Mouse (Mus musculus) cerebellum, postnatal 14 days (tissue): ENCODE measurements around the gene Mtf1.

Experiments
- DNase-seq, 2 experiments: peaks; one replicate each; pipeline ENCODE4 v3.0.0; 2021; ENCODE audit warnings: mixed read lengths in 2 of 2

The Mtf1 gene

GRCm38 (mm10) chr4:124802309-124803260 lies 681 bp downstream of the Mtf1 start:
- peak; percentile 93 to 96 for DNase-seq

GRCm38 (mm10) chr4:124803406-124803805 lies 1.5 kb downstream of the Mtf1 start:
- no peak for DNase-seq

- no peak for DNase-seq
Measured at GRCm38 (mm10) chr4:124808511-124808910, 6.6 kb downstream of the Mtf1 start.

GRCm38 (mm10) chr4:124809136-124809883 lies 7.4 kb downstream of the Mtf1 start:
- no peak for DNase-seq

GRCm38 (mm10) chr4:124810056-124810455 lies 8.2 kb downstream of the Mtf1 start:
- DNase-seq, result no peak

- DNase-seq, result peak; percentile 36 to 41
Measured at GRCm38 (mm10) chr4:124811347-124811975, 9.6 kb downstream of the Mtf1 start.

GRCm38 (mm10) chr4:124815901-124816300 lies 14.0 kb downstream of the Mtf1 start:
- DNase-seq, result peak; percentile 72 to 82

GRCm38 (mm10) chr4:124817803-124818202 lies 15.9 kb downstream of the Mtf1 start:
- DNase-seq, result no peak

- DNase-seq, result no peak
Measured at GRCm38 (mm10) chr4:124818832-124819231, 16.9 kb downstream of the Mtf1 start.

- no peak for DNase-seq
Measured at GRCm38 (mm10) chr4:124824967-124825366, 23.1 kb downstream of the Mtf1 start.

GRCm38 (mm10) chr4:124825371-124825965 lies 23.6 kb downstream of the Mtf1 start:
- DNase-seq, result no peak

GRCm38 (mm10) chr4:124829671-124830070 lies 27.8 kb downstream of the Mtf1 start:
- DNase-seq, result no peak

GRCm38 (mm10) chr4:124832796-124833195 lies 30.9 kb downstream of the Mtf1 start:
- no peak for DNase-seq

GRCm38 (mm10) chr4:124838035-124838700 lies 36.3 kb downstream of the Mtf1 start:
- peak; percentile 80 to 82 for DNase-seq

- DNase-seq, result peak in 1 of 2 experiments; percentile 38
Measured at GRCm38 (mm10) chr4:124840998-124841397, 39.1 kb downstream of the Mtf1 start.

- DNase-seq, result peak; percentile 56 to 75
Measured at GRCm38 (mm10) chr4:124843493-124843892, 41.6 kb downstream of the Mtf1 start.

GRCm38 (mm10) chr4:124847573-124847972 lies 45.7 kb downstream of the Mtf1 start:
- DNase-seq, result peak; percentile 90 to 96

GRCm38 (mm10) chr4:124849631-124850260 lies 47.8 kb downstream of the Mtf1 start:
- peak; percentile 76 to 85 for DNase-seq

- peak; percentile 96 to 97 for DNase-seq
Measured at GRCm38 (mm10) chr4:124850261-124850913, 48.5 kb downstream of the Mtf1 start, which contains the start of gene Yrdc. Gene Yrdc (plus strand): TSS chr4:124850679.

- DNase-seq, result peak; percentile 79
Measured at GRCm38 (mm10) chr4:124850933-124851658, 49.2 kb downstream of the Mtf1 start, which contains the start of gene 1110065P20Rik. Gene 1110065P20Rik (minus strand): TSS chr4:124851196.
